17 mouse cellular contexts compared by ENCODE assay signal in the genomic region with DNA sequence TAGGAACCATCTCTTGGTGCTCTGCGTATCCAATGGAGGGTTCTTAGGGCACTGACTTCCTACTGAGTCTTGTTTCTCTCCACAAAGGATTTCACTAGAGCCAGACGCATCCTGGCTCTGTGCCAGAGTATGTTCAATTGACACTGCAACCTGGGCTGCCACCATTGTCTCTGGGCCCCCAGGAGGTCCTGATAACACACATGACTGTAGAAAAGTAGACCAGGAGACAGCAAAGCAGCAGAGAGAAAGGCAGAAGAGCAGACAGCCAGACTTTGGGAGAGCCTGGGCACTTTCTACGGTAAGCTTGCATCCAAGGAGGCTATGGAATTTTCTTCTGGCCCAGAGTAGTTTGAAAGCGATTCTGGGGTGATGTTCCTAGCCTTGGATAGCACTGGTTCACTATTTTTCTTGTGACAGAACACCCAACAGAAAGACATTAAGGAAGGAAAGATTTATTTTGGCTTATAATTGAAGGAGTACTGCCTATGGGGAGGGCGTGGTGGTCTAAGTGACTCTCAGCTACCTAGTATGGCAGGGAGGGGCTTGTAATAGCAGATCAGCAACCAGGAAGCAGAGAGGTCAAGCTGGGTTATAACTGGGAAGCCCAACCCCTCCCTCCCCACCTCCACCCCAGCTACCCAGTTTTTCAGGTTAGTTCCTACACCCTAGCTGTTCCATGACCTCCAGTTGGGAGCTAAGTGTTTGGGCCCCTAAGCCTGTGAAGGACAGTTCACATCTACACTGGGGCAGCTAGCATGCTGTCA.
DNase-seq lines count a peak whose midpoint lies in the region; ATAC-seq and TF ChIP-seq lines count a peak whose summit lies in the region.
"Had no signal": no experiment of that assay in that cellular context is flagged by ENCODE, and none has a peak within 500 bp of the region (broad histone marks: within the 10 kb centered on the region; RNA-seq: fewer than 3 reads in every experiment).

No protein-coding gene starts in this region.

- H3K36me3 ChIP-seq in embryonic facial prominence, embryonic 11.5 days (replicated peaks; ENCODE audit: control insufficient read depth, insufficient read depth, low read depth, low read length): no peaks in the 10 kb centered on the region
- H3K36me3 ChIP-seq in embryonic facial prominence, embryonic 10.5 days (replicated peaks): no peaks in the 10 kb centered on the region
- H3K36me3 ChIP-seq in midbrain, embryonic 14.5 days (ENCODE audit: control insufficient read depth, insufficient read depth, low read length): no peaks in the 10 kb centered on the region
- no peaks in the 10 kb centered on the region for H3K36me3 ChIP-seq in midbrain, embryonic 15.5 days (replicated peaks)
- no peaks in the 10 kb centered on the region for H3K36me3 ChIP-seq in hindbrain, postnatal 0 days (ENCODE audit: insufficient read depth, low read length)

- H3K4me2 ChIP-seq in embryonic facial prominence, embryonic 11.5 days (ENCODE audit: low read depth, low read length): no peak overlapping the region
- H3K4me2 ChIP-seq in midbrain, embryonic 14.5 days (ENCODE audit: low read length): no peak overlapping the region
- no peak overlapping the region for H3K4me2 ChIP-seq in midbrain, embryonic 15.5 days
- no peak overlapping the region for H3K4me2 ChIP-seq in hindbrain, postnatal 0 days (ENCODE audit: low read depth, low read length)

- TF ChIP-seq CTCF in hindbrain, postnatal 0 days (IDR thresholded peaks at IDR 0.05; ENCODE audit: low read depth): no peak

- no peaks in the 10 kb centered on the region for H3K9me3 ChIP-seq in embryonic facial prominence, embryonic 11.5 days (replicated peaks; ENCODE audit: control insufficient read depth, low read length)
- H3K9me3 ChIP-seq in embryonic facial prominence, embryonic 10.5 days: no peaks in the 10 kb centered on the region
- H3K9me3 ChIP-seq in midbrain, embryonic 14.5 days (ENCODE audit: control insufficient read depth, low read length): no peaks in the 10 kb centered on the region
- no peaks in the 10 kb centered on the region for H3K9me3 ChIP-seq in midbrain, embryonic 15.5 days
- 0 out of 2 replicates have a peak, but pooled peaks cover 2% of the 10 kb centered on the region for H3K9me3 ChIP-seq in hindbrain, postnatal 0 days (ENCODE audit: low read length)

- WGBS in embryonic facial prominence, embryonic 11.5 days: 65% methylated on average over 5 of the region's 5 CpGs
- WGBS in embryonic facial prominence, embryonic 10.5 days: 74% methylated on average over 5 of the region's 5 CpGs
- 48% methylated on average over 5 of the region's 5 CpGs for WGBS in midbrain, embryonic 14.5 days
- 52% methylated on average over 5 of the region's 5 CpGs for WGBS in midbrain, embryonic 15.5 days
- 45% methylated on average over 5 of the region's 5 CpGs for WGBS in hindbrain, postnatal 0 days

- H3K9ac ChIP-seq in embryonic facial prominence, embryonic 11.5 days (replicated peaks; ENCODE audit: low read length): no peak overlapping the region
- H3K9ac ChIP-seq in midbrain, embryonic 14.5 days (replicated peaks; ENCODE audit: low read length): no peak overlapping the region
- H3K9ac ChIP-seq in midbrain, embryonic 15.5 days: no peak overlapping the region
- H3K9ac ChIP-seq in hindbrain, postnatal 0 days (replicated peaks; ENCODE audit: low read length): no peak overlapping the region
- H3K9ac ChIP-seq: liver, embryonic 14.5 days had no signal

- H3K4me3 ChIP-seq in embryonic facial prominence, embryonic 11.5 days (ENCODE audit: low read depth, low read length): no peak overlapping the region
- no peak overlapping the region for H3K4me3 ChIP-seq in embryonic facial prominence, embryonic 10.5 days
- no peak overlapping the region for H3K4me3 ChIP-seq in midbrain, embryonic 14.5 days (replicated peaks; ENCODE audit: low read depth, low read length)
- no peak overlapping the region for H3K4me3 ChIP-seq in midbrain, embryonic 15.5 days
- H3K4me3 ChIP-seq in hindbrain, postnatal 0 days (ENCODE audit: low read length): no peak overlapping the region
- H3K4me3 ChIP-seq: heart, adult 2 months had no signal

- peaks cover 3% of the 10 kb centered on the region; the same call in 1 of the 2 replicates for H3K4me1 ChIP-seq in embryonic facial prominence, embryonic 11.5 days (ENCODE audit: control insufficient read depth, insufficient read depth, low read length)
- H3K4me1 ChIP-seq in embryonic facial prominence, embryonic 10.5 days: peaks cover 50% of the 10 kb centered on the region
- peaks cover 19% of the 10 kb centered on the region for H3K4me1 ChIP-seq in midbrain, embryonic 14.5 days (ENCODE audit: control insufficient read depth, insufficient read depth, low read length)
- H3K4me1 ChIP-seq in midbrain, embryonic 15.5 days: peaks cover 29% of the 10 kb centered on the region
- H3K4me1 ChIP-seq in hindbrain, postnatal 0 days (ENCODE audit: insufficient read depth, low read length): 0 out of 2 replicates have a peak, but pooled peaks cover 14% of the 10 kb centered on the region

- H3K27me3 ChIP-seq in embryonic facial prominence, embryonic 11.5 days (ENCODE audit: control insufficient read depth, insufficient read depth, low read length): no peaks in the 10 kb centered on the region
- no peaks in the 10 kb centered on the region for H3K27me3 ChIP-seq in embryonic facial prominence, embryonic 10.5 days (replicated peaks; ENCODE audit: low read depth, poor library complexity, severe bottlenecking)
- H3K27me3 ChIP-seq in midbrain, embryonic 14.5 days (ENCODE audit: control insufficient read depth, insufficient read depth, low read length): no peaks in the 10 kb centered on the region
- no peaks in the 10 kb centered on the region for H3K27me3 ChIP-seq in midbrain, embryonic 15.5 days (replicated peaks)
- H3K27me3 ChIP-seq in hindbrain, postnatal 0 days (ENCODE audit: insufficient read depth, low read length): no peaks in the 10 kb centered on the region

- peak; percentile 23 for DNase-seq in embryonic facial prominence, embryonic 11.5 days (ENCODE audit: low spot score)
- no peak for DNase-seq in embryonic facial prominence, embryonic 10.5 days (ENCODE audit: low spot score)
- DNase-seq in midbrain, embryonic 14.5 days: no peak
- peak; percentile 30 for DNase-seq in hindbrain, postnatal 0 days (ENCODE audit: low spot score)
- DNase-seq in adipocyte (ENCODE audit: low spot score) (no peak), MN1 (ENCODE audit: low spot score) (no peak)
- DNase-seq in natural killer cell, adult 2 months (ENCODE audit: low spot score in 2 of 2): no peak
- DNase-seq: cerebellum, adult 8-10 months; heart, adult 2 months; heart, postnatal 14 days; kidney, adult 11 months; kidney, postnatal 36 days; layer of hippocampus, postnatal 36 days; lung, postnatal 36 days; thymus, postnatal 25 days had no signal

- no peak overlapping the region for H3K27ac ChIP-seq in embryonic facial prominence, embryonic 11.5 days (replicated peaks; ENCODE audit: low read depth, low read length)
- no peak overlapping the region; the same call in 1 of the 2 replicates for H3K27ac ChIP-seq in embryonic facial prominence, embryonic 10.5 days (replicated peaks)
- H3K27ac ChIP-seq in midbrain, embryonic 14.5 days (replicated peaks; ENCODE audit: low read depth, low read length): 0 out of 2 replicates have a peak overlapping the region, but pooled peaks have one; percentile 45
- no peak overlapping the region; the same call in 1 of the 2 replicates for H3K27ac ChIP-seq in midbrain, embryonic 15.5 days
- H3K27ac ChIP-seq in hindbrain, postnatal 0 days: no peak overlapping the region
- H3K27ac ChIP-seq: heart, adult 2 months; liver, embryonic 14.5 days had no signal

- no peak for ATAC-seq in embryonic facial prominence, embryonic 11.5 days (replicated peaks; ENCODE audit: insufficient number of reproducible peaks, low FRiP score, low TSS enrichment, low read depth)
- no peak for ATAC-seq in midbrain, embryonic 14.5 days (ENCODE audit: low FRiP score, low TSS enrichment)
- no peak for ATAC-seq in midbrain, embryonic 15.5 days (replicated peaks)
- ATAC-seq in hindbrain, postnatal 0 days: no peak

Comparison
In these comparisons a context has a peak if more than half of its experiments do, and no peak if none do; other contexts are left out.
1. DNase-seq: peak in embryonic facial prominence, embryonic 11.5 days (single experiment) and hindbrain, postnatal 0 days (single experiment); none in embryonic facial prominence, embryonic 10.5 days (single experiment), midbrain, embryonic 14.5 days (single experiment), adipocyte (single experiment), MN1 (single experiment) and natural killer cell, adult 2 months (0 of 2).